Mouse (Mus musculus) cortical plate, adult 2 months (tissue): ENCODE data around the gene Sec31a.

ENCODE experiments used
- CTCF ChIP-seq: fragments of 200-500 bp; IDR thresholded peaks from 2 replicates; pipeline ENCODE4 v1.5.1; 2011; ENCODE audit warnings: mild to moderate bottlenecking, control low read depth, low read length; ENCODE audit not compliant: insufficient read depth; ENCODE audit errors: extremely low read depth
- POLR2A ChIP-seq: fragments of 200-500 bp; IDR thresholded peaks from 2 replicates; pipeline ENCODE4 v1.6.1; 2011; ENCODE audit warnings: mild to moderate bottlenecking, low read length, control low read depth; ENCODE audit not compliant: insufficient read depth; ENCODE audit errors: extremely low read depth

- TF ChIP-seq CTCF, result no peak
- no peak for TF ChIP-seq POLR2A
Observed at GRCm38 (mm10) chr5:100317010-100317409, 99.0 kb downstream of the Sec31a start.
